Mouse (Mus musculus) thymus, postnatal 25 days (tissue): ENCODE results near the gene Pbld1.

ENCODE experiments used
- DNase-seq: peaks from one replicate; pipeline ENCODE4 v3.0.0; 2022

Gene Pbld1

DNA sequence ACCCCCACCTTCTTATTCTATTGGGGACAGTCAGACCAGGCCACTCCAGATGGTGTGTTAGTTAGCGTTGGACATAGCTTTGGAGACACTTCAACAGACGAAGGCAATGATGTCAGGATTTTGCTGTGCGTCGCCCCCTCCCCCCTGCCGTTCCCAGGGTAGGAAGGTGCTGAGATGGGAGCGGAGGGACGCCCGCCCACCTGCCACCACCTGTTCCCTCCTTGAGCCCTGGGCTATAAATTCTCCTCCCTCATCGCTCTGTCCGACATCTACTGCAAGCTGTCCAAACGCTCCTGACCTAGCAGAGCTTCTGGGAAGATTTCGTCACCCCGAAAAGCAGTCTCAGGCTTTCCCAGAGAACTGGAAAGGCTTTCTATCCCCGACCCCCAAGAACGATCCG, 39.6 kb downstream of the Pbld1 start, which contains the start of gene Atoh7:
TSS of gene Atoh7 (plus strand) at position 131 of the 400 bp plus-strand sequence.
- DNase-seq: no peak

GRCm38 (mm10) chr10:63099941-63100562, 40.1 kb downstream of the Pbld1 start:
- peak; percentile 24 for DNase-seq

- DNase-seq: no peak
These were observed 40.7 kb downstream of the Pbld1 start for GRCm38 (mm10) chr10:63100657-63101056.

DNA sequence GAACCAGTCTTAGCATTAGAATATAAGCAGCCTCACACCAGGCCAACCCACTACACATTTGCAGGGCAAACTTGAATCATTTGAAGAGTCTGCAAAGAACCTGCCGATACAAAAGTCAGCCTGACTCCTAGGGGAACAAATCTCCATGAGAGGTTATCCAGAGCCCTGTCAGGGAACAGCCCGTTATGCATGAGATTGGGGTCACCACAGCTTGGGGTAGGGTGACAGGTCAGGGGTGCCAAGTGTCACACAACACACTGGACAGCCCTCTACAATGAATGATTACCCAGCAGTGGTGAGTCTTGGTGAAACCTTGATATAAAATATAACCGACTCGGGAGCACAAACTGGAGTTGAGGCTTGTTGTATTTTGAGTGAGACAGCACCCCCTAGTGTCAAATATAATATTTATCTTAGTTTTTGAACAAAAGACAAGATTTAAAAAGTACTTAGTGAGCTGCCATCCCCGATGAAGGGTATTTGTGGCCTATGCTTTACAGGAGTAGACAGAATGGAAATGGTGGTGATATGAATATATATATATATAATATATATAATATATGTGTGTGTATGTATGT, 53.2 kb downstream of the Pbld1 start:
- no peak for DNase-seq

GRCm38 (mm10) chr10:63113716-63114360, 53.9 kb downstream of the Pbld1 start:
- no peak for DNase-seq

DNA sequence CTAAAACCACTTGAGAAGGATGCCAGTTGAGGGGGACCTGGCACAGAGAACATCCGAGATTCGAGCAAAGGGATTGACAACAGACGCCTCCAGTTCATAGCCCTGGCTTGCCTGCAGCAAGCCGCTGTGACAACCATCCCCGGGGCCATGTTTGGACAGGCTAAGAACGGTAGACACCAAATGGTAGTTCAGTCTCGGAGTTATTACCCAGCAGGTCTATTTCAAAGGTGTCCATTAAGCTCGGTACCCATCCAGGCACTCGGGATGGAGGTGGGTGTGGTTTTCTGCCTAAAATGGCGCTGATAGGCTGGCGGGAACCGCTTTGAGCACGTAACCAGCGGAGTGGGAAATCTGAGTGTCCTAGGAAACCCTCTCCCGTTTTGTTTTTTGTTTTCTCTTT, 55.9 kb downstream of the Pbld1 start:
- DNase-seq: no peak

DNA sequence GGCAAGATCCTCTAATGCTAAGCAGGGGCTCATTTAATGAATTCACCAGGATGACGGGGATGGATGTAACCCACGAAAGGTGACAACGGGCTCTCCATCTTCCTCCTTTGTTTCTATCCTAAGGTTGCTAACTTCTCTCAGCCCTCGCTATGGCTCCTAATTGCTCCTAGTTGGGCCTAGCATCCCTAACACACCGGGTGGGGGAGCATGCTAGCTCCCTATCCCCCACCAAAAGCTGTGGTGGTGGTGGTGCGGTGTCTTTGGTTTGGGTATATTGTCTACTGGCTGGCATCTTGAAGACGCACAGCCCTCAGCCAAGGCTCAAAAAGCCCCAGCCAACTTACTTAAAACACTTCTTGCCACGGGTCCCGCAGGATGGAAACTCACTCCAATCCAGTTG, 56.4 kb downstream of the Pbld1 start:
- DNase-seq: no peak

DNA sequence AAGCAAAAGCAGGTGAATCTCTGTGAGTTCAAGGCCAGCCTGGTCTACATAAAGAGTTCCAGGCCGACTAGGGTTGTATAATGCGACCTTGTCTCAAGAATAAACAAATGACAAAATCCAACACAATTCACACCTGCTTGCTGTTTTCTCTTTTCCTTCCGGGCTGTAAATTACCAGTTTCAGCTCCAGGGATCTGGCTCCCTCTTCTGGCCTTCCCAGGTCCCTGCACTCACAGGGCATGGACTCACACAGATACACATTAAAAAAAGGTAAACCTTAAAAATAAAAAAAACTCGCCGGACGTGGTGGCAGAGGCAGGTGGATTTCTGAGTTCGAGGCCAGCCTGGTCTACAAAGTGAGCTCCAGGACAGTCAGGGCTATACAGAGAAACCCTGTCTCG, 57.6 kb downstream of the Pbld1 start:
- DNase-seq: no peak

GRCm38 (mm10) chr10:63119916-63120315, 60.0 kb downstream of the Pbld1 start:
- DNase-seq: no peak

- DNase-seq: no peak
These were observed 62.0 kb downstream of the Pbld1 start for GRCm38 (mm10) chr10:63121961-63122360.

GRCm38 (mm10) chr10:63122516-63122915, 62.6 kb downstream of the Pbld1 start:
- DNase-seq: no peak

- DNase-seq: no peak
These were observed 63.2 kb downstream of the Pbld1 start for GRCm38 (mm10) chr10:63123141-63123540.

DNA sequence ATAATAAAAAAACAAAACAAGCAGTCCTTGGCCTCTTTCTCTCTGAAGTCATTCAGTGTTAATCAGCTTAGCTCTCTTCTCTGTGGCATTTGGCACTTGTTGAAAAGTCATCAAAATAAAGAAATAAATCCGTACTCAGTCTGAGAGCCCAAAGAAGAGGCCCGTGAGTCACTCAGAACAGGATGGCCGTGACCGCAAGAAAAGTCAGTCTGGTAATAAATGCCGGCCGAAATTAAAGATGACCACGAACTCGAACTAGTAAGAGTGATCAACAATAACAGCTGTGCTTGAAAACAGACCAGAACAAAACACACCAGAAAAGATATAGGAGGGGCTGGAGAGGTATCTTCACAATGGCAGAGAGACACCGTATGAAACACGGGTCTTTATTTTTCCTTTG, 64.1 kb downstream of the Pbld1 start:
- DNase-seq: no peak

- no peak for DNase-seq
These were observed 65.4 kb downstream of the Pbld1 start for GRCm38 (mm10) chr10:63125343-63125742.

DNA sequence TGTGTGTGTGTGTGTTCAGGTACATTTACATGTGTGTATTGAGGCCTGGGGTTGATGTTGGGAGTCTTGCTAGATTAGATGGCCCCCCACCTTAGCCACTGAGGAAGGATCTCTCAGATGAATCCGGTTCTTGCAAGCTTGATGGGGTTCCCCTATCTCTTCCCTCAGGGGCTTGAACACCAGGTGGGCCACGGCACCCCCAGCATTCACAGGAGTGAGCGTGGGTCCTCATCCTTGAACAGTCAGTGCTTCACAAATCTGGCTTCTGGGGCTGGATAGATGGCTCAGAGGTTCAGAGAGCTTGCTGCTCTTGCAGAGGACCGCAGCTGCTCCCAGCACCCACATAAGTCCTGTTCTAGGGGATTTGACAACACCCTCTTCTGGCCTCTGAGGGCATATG, 66.2 kb downstream of the Pbld1 start:
- no peak for DNase-seq

GRCm38 (mm10) chr10:63127156-63127555, 67.2 kb downstream of the Pbld1 start:
- DNase-seq: no peak
